Mouse (Mus musculus): Measurements from ENCODE around the gene Slc6a5. TPM values are rescaled to one million over a fixed set of nuclear protein-coding genes. Genes with fewer than 3 reads are reported as not detected.

The Slc6a5 gene
- total RNA-seq, 2 experiments from 2014 or later, result not detected

- no peak for DNase-seq
- intact Hi-C loops (cut with DNase I), result no loop called here
Observed at GRCm38 (mm10) chr7:49974841-49975440, 65.0 kb downstream of the Slc6a5 start, which contains the start of gene Nell1. Nell1 (plus strand) TSS chr7:49974864.

- intact Hi-C loops (cut with DNase I), result no loop called here
Observed at GRCm38 (mm10) chr7:49975441-49976121, 65.6 kb downstream of the Slc6a5 start.

DNA sequence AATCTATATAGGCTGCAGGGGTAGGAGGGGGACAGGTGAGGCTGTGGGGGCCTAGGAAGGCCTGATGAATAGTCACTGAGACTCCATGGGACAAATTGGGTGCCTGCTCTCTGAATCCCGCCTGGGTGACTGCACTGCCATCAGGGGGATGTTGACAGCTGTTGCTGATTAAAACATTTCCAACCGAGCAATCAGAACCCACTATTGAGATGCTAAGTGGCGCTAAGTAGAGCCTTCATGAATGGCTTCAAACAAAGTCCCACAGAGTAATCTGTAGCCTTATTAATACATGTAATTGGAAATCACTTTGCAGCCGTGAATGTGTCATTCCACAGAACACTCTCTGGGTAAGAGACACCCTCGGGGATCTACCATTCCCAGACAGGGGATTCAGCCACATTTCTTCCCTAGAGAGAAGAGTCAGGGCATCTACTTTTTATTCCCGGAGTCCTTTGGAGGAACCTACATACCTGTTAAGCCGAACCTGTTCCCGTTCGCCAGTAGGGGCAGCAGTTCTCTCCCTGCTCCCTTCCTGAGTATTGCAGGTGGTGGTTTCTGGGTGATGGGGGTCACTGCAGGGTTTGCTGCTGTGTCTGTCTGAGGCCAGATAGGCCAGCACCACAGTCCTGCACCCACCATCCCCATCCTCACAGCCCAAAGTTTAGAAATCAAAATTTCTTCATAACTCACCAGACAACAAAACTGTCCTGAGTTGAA is 71.7 kb downstream of the Slc6a5 start:
- DNase-seq, result no peak
- intact Hi-C loops (cut with DNase I), result no loop called here

More at GRCm38 (mm10) chr7:49975441-49976121, 65.6 kb downstream of the Slc6a5 start:
- DNase-seq, result no peak

DNA sequence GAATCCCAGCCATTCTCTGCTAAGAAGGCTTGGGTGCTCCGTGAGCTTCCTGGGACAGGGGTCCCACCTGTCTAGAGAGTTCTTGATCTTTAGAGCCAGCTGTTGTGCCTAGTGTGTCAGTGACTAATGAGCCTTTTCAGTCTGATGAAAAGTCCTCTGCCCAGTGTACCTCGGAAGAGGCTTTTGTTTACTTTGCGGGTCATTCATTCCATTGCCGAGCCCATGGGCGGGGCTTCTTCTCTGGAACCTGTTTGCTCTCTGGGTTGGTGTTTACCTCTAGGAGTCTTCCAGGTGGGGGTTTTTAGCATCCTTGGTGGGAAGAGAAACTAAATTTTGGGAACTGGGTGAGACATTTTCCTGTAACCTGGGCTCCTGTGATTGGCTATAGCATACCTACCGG is 74.8 kb downstream of the Slc6a5 start:
- no peak for DNase-seq
- intact Hi-C loops (cut with DNase I), result no loop called here

DNA sequence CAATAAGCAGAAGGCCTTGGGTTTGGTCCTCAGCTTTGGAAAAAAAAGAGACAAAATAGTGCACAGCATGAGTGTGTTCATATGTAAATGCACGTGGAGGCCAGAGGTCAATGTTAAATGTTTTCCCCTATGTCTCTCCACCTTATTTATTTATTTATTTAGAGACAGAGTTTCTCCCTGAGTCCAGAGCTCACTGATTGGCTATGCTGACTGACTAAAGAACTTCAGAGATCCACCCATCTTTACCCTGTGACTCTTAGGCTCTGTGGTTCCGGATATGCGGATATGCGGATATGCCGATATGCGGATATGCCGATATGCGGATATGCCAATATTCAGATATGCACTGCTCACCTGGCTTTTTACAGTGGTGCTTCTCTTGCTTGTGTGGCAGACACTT is 76.0 kb downstream of the Slc6a5 start:
- intact Hi-C loops (cut with DNase I), result no loop called here
- DNase-seq, result no peak

DNA sequence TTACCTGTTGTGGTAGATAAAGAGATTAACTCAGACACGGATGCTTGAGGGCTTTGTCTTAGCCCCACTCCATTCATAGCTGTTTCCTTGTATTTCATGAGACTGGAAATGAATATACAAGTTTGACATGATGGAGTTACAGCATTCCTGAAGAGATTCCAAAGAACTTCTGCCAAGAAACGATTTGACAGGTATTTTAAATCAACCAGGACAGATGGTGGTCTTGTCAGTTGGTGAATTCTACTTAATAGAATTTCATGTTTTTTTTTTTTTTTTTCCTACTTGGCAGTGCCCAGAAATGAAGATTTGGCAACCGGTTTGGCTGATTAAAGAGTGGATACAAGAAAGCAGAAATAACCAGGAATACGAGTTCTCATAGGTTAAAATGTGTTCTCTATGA is 89.4 kb downstream of the Slc6a5 start:
- intact Hi-C loops (cut with DNase I), result no loop called here
- DNase-seq, result no peak

DNA sequence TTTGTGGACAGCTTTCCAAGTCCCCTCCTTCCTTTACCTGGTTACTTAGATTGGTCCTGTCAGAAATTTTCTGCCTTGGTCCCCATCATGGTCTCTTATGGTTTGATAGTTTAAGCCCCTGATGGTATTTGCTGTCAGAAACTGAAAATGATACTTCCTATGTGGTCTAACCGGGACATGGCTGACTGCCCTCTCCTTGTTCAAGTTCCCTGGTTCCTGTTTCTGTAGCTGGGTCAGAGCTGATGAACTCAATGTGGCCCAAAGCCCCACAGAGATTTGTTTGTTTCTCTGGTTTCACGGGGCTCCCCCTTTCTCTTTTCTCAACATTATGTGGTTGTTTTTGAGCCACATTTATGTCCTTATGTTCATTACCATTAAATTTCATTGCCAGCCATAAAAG is 95.3 kb downstream of the Slc6a5 start:
- intact Hi-C loops (cut with DNase I), result no loop called here
- DNase-seq, result no peak

Other genes starting within 250 kb of the Slc6a5 start
- 1 to 10 TPM; 2.5 to 3.6 TPM for gene Htatip2, start 151.0 kb upstream of the Slc6a5 start, total RNA-seq (2021)
- gene Prmt3, start 131.8 kb upstream of the Slc6a5 start, total RNA-seq (2021), result 10 to 100 TPM; 11.1 to 12.0 TPM
- gene Nell1, start 64.7 kb downstream of the Slc6a5 start, total RNA-seq (2021), result not detected

All from gastrocnemius, postnatal 36 days (tissue).